ENCODE assay signal across 18 mouse cellular contexts in the genomic region with DNA sequence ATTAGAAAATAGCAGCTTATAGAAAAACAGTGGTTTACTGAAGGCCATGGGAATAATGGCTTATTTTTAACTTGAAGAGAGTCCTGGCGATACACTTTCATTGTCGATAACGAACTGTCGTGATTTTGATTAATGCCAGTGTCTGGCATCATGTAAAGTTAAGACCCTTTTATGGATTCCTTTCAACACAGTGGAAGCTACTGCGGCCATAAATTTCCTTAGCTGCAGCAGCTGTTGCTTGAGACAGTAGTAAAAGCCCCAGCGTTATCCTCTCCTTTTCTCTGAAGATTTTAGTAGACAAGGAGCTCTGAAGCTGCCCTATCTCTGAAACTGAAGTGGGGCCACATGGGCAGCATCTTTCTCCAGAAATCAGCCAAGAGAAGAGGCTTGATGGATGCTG.
DNase-seq lines count a peak whose midpoint lies in the region; ATAC-seq lines count a peak whose summit lies in the region.
"Had no signal": no experiment of that assay in that cellular context is flagged by ENCODE, and none has a peak within 500 bp of the region (broad histone marks: within the 10 kb centered on the region; RNA-seq: fewer than 3 reads in every experiment).

No protein-coding gene starts in this region.

- H3K27ac ChIP-seq in heart, embryonic 12.5 days (ENCODE audit: poor library complexity, severe bottlenecking), result no peak overlapping the region
- peak overlapping the region; percentile 19; the same call in 1 of the 2 replicates for H3K27ac ChIP-seq in embryonic facial prominence, embryonic 10.5 days (replicated peaks)
- no peak overlapping the region for H3K27ac ChIP-seq in limb, embryonic 13.5 days
- H3K27ac ChIP-seq in neural tube, embryonic 15.5 days (replicated peaks), result no peak overlapping the region
- H3K27ac ChIP-seq: embryonic facial prominence, embryonic 15.5 days; forebrain, embryonic 12.5 days; hindbrain, embryonic 12.5 days; kidney, embryonic 15.5 days; liver, embryonic 15.5 days; stomach, embryonic 15.5 days had no signal

- 0 out of 2 replicates have a peak, but pooled peaks cover 6% of the 10 kb centered on the region for H3K4me1 ChIP-seq in heart, embryonic 12.5 days (replicated peaks)
- H3K4me1 ChIP-seq in embryonic facial prominence, embryonic 10.5 days, result peaks cover 16% of the 10 kb centered on the region
- peaks cover 31% of the 10 kb centered on the region for H3K4me1 ChIP-seq in limb, embryonic 13.5 days
- H3K4me1 ChIP-seq in neural tube, embryonic 15.5 days, result peaks cover 16% of the 10 kb centered on the region
- H3K4me1 ChIP-seq: liver, embryonic 15.5 days; stomach, embryonic 15.5 days had no signal

- ATAC-seq in heart, embryonic 12.5 days (ENCODE audit: insufficient number of reproducible peaks, low FRiP score), result no peak
- no peak for ATAC-seq in limb, embryonic 13.5 days (ENCODE audit: low FRiP score, low read depth)
- no peak; the same call in 1 of the 2 replicates for ATAC-seq in neural tube, embryonic 15.5 days (ENCODE audit: low FRiP score)
- ATAC-seq: intestine, embryonic 16.5 days had no signal

- no peak overlapping the region for H3K9ac ChIP-seq in heart, embryonic 12.5 days
- H3K9ac ChIP-seq in limb, embryonic 13.5 days, result no peak overlapping the region
- H3K9ac ChIP-seq in neural tube, embryonic 15.5 days (replicated peaks), result no peak overlapping the region
- H3K9ac ChIP-seq: embryonic facial prominence, embryonic 15.5 days; forebrain, embryonic 12.5 days; hindbrain, embryonic 12.5 days; kidney, embryonic 15.5 days; liver, embryonic 15.5 days; stomach, embryonic 15.5 days had no signal

- peak; percentile 51 for DNase-seq in heart, adult 11 months
- no peak for DNase-seq in embryonic facial prominence, embryonic 10.5 days (ENCODE audit: low spot score)
- DNase-seq in urinary bladder, postnatal 10 days (ENCODE audit: low spot score), result no peak
- DNase-seq in ovary, adult 18-20 months (ENCODE audit: low spot score), result no peak
- DNase-seq: adrenal gland, adult 8-10 months; cerebellum, adult 11-12 months; cerebellum, postnatal 25 days; lung, postnatal 10 days had no signal

- WGBS in heart, embryonic 12.5 days, result 60% methylated on average over 6 of the region's 6 CpGs
- 88% methylated on average over 6 of the region's 6 CpGs for WGBS in embryonic facial prominence, embryonic 10.5 days
- WGBS in limb, embryonic 13.5 days, result 9% methylated on average over 6 of the region's 6 CpGs
- WGBS in neural tube, embryonic 15.5 days, result 9% methylated on average over 6 of the region's 6 CpGs

- H3K4me2 ChIP-seq in heart, embryonic 12.5 days, result no peak overlapping the region
- 0 out of 2 replicates have a peak overlapping the region, but pooled peaks have one; percentile 7 for H3K4me2 ChIP-seq in limb, embryonic 13.5 days (replicated peaks)
- peak overlapping the region; percentile 9; the same call in 1 of the 2 replicates for H3K4me2 ChIP-seq in neural tube, embryonic 15.5 days
- H3K4me2 ChIP-seq: embryonic facial prominence, embryonic 15.5 days; forebrain, embryonic 12.5 days; hindbrain, embryonic 12.5 days; kidney, embryonic 15.5 days; liver, embryonic 15.5 days; stomach, embryonic 15.5 days had no signal

- no peaks in the 10 kb centered on the region for H3K27me3 ChIP-seq in heart, embryonic 12.5 days (replicated peaks)
- peaks cover 34% of the 10 kb centered on the region for H3K27me3 ChIP-seq in embryonic facial prominence, embryonic 10.5 days (replicated peaks; ENCODE audit: low read depth, poor library complexity, severe bottlenecking)
- H3K27me3 ChIP-seq in limb, embryonic 13.5 days, result peaks cover 43% of the 10 kb centered on the region
- 0 out of 2 replicates have a peak, but pooled peaks cover 3% of the 10 kb centered on the region for H3K27me3 ChIP-seq in neural tube, embryonic 15.5 days (replicated peaks)
- H3K27me3 ChIP-seq: liver, embryonic 15.5 days; stomach, embryonic 15.5 days had no signal

- H3K9me3 ChIP-seq in heart, embryonic 12.5 days (replicated peaks), result no peaks in the 10 kb centered on the region
- no peaks in the 10 kb centered on the region for H3K9me3 ChIP-seq in embryonic facial prominence, embryonic 10.5 days
- no peaks in the 10 kb centered on the region for H3K9me3 ChIP-seq in limb, embryonic 13.5 days
- no peaks in the 10 kb centered on the region for H3K9me3 ChIP-seq in neural tube, embryonic 15.5 days (replicated peaks)
- H3K9me3 ChIP-seq: embryonic facial prominence, embryonic 15.5 days; forebrain, embryonic 12.5 days; hindbrain, embryonic 12.5 days; kidney, embryonic 15.5 days; liver, embryonic 15.5 days; stomach, embryonic 15.5 days had no signal

- H3K36me3 ChIP-seq in heart, embryonic 12.5 days, result no peaks in the 10 kb centered on the region
- no peaks in the 10 kb centered on the region for H3K36me3 ChIP-seq in embryonic facial prominence, embryonic 10.5 days (replicated peaks)
- no peaks in the 10 kb centered on the region for H3K36me3 ChIP-seq in limb, embryonic 13.5 days
- H3K36me3 ChIP-seq in neural tube, embryonic 15.5 days, result no peaks in the 10 kb centered on the region
- H3K36me3 ChIP-seq: embryonic facial prominence, embryonic 15.5 days; forebrain, embryonic 12.5 days; hindbrain, embryonic 12.5 days; kidney, embryonic 15.5 days; liver, embryonic 15.5 days; stomach, embryonic 15.5 days had no signal

- H3K4me3 ChIP-seq in heart, embryonic 12.5 days, result no peak overlapping the region
- no peak overlapping the region for H3K4me3 ChIP-seq in embryonic facial prominence, embryonic 10.5 days
- no peak overlapping the region for H3K4me3 ChIP-seq in limb, embryonic 13.5 days
- no peak overlapping the region for H3K4me3 ChIP-seq in neural tube, embryonic 15.5 days (replicated peaks)
- H3K4me3 ChIP-seq: embryonic facial prominence, embryonic 15.5 days; forebrain, embryonic 12.5 days; hindbrain, embryonic 12.5 days; kidney, embryonic 15.5 days; liver, embryonic 15.5 days; stomach, embryonic 15.5 days had no signal
